Mouse (Mus musculus) layer of hippocampus, postnatal 10 days (tissue): ENCODE data around the gene Nol9. TPM values are rescaled to one million over a fixed set of nuclear protein-coding genes. Genes with fewer than 3 reads are reported as not detected.

Source experiments
- DNase-seq, 2 experiments: peaks; one replicate each; pipeline ENCODE4 v3.0.0; 2021; ENCODE audit warnings: low spot score in 2 of 2
- total RNA-seq, 2 experiments: library from RNA; stranded (reverse); gene quantifications; 2 replicates each; pipeline ENCODE4 v1.2.3; 2021

Gene Nol9
- total RNA-seq, 2 experiments from 2014 or later = 27.3 to 31.6 TPM

DNA sequence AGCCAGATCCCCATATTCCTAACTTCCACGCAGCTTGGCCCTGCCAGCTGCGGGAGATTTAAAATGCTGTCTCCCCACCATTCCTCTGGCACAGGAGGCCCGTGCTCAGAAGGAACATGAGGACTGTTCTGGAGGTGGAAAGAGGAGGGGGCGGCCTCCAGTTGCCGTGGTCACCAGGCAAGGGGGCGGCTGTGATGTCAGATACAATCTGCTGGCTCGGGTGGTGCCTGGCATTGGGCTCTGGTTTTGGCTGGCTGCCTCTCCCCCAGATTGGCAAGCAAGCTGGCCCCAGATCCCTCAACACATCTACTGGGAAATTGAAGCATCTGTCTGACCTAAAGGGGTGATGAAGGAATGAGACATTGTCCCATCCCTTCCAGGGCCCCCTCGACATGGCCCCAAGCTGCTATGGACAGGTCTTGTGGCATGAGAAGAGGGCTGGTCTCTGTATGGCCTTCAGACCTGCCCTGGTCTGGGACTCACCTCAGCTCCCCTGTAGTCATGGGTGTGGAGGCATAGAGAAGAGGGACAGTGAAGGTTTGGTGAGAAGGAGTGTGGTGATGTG, 49.5 kb downstream of the Nol9 start:
- DNase-seq = peak; percentile 79 to 82

DNA sequence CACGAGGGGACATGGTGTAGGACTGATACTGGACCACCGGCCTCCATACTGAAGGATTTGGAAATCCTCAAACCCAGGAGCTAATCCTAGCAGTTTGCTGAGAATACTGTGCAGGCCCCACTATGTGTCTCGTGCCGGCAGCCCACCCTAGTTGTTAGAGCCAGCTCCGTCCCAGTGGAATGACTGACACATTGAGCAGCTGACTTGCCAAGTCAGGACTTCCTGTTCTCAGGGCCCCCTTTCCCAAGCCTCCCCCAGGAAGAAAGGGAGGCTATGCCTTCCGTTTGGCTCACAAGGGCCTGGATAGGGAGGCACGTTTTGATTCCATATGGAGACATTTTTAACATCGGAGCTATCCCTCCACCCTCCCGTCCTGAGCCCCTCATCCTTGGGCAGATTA, 51.1 kb downstream of the Nol9 start:
- DNase-seq = peak in 1 of 2 experiments; percentile 13

DNA sequence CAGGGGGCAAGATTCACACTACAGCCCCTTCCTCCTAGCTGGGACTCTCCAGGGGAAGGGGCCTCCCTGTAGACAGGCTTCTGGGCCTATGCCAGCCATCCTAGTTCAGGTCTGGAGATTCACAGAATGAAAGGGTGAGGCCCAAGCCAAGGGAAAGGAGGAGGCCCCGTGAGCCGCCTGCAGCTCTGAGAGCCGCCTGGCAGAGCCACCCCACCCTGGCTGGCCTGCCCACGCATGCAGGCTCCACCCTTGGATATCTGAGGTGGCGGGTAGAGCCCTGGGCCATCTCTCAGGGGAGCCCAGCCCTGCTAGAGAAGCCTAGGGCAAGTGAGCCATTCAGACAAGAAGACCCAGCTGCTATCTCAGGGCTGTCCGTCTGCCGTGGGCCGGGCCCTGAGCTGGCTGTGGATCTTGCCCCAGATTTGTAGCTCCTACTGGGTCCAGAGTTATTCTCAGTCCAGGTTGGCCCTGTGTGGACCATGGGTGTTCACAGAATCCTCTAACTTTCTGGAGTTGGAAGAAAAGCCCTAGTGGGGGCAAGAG, 53.7 kb downstream of the Nol9 start:
- no peak for DNase-seq

DNA sequence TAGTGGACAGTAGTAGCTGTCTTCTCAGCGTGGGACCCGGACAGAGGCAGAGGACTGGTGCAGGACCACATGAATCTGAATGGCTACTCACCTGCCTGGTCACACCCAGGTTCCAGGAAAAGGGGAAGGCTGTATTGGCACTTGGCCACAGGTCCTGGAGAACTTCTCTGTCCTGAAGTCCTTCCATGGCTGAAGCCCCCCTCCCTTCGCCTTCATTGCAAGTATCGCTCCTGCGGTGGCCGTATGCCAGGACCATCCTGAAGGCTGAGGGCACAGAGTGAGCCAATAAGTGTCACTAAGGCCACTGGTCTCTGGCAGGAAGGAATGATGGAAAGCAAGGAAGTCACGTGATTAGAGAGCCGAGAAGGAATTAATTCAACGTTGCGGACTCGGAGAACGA, 55.1 kb downstream of the Nol9 start:
- no peak for DNase-seq

DNA sequence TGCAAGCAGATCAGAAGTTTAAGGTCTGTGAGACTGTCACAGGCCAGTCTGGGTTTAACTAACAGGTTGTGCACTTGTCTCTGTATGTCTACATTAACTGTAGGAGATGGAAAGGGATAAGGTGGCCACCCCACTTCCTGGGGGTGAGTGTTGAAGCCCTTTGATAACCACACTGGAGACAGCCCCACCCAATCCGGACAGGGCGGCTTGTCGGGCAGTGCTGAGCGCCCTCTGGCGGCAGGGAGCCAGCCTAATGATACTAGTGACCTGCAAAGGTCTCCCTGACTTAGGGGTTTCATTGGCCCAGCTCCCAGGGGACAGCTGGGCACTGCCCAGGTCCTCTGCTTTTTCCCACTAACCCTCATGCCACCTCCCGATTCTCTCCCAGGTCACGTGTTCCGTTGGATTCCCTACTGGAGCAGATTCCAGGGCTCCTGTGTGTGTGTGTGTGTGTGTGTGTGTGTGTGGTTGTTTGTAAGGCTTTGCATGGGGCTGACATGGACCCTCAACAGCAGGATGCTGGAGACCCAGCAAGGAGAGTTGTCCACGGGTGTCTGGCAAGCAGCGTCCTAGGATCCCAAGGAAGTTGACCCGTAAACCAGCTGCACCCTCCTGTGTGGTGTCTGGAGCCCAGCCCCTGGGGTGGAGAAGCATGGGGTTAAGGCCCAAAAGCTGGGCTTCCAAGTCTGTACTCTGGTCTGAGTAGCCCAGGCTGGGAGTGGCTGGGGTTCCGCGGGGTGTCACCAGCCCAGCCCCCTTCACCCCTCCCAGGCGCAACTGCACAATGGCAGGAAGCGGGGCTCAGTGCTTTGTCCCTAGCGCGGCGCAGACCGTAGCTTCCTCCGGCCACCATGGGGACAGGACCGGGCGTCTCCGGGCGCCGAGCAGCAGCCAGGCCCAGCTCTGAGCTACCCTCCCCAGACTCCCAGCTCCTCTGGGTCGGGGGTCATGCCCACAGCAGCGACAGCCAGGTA, 57.1 kb downstream of the Nol9 start:
- peak; percentile 68 to 78 for DNase-seq

DNA sequence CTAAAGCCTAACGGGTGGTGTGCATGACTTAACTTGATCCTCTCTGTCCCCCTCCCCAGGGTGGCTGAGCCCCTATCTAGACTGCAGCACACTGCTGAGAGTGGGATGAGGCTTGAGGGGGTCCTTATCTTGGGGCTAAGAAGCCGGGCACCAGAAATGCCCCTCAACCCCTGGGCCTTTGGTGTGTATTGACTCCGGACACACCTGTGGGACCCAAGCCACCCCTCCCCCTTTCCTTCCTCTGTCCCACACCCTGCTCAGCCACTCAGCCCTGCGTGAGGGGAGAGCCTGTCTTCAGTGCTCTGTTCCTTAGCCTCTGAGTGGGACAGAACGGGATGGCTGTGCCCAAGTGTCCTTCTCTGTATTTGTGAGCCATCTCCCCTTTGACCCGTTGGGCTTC, 57.8 kb downstream of the Nol9 start:
- no peak for DNase-seq

DNA sequence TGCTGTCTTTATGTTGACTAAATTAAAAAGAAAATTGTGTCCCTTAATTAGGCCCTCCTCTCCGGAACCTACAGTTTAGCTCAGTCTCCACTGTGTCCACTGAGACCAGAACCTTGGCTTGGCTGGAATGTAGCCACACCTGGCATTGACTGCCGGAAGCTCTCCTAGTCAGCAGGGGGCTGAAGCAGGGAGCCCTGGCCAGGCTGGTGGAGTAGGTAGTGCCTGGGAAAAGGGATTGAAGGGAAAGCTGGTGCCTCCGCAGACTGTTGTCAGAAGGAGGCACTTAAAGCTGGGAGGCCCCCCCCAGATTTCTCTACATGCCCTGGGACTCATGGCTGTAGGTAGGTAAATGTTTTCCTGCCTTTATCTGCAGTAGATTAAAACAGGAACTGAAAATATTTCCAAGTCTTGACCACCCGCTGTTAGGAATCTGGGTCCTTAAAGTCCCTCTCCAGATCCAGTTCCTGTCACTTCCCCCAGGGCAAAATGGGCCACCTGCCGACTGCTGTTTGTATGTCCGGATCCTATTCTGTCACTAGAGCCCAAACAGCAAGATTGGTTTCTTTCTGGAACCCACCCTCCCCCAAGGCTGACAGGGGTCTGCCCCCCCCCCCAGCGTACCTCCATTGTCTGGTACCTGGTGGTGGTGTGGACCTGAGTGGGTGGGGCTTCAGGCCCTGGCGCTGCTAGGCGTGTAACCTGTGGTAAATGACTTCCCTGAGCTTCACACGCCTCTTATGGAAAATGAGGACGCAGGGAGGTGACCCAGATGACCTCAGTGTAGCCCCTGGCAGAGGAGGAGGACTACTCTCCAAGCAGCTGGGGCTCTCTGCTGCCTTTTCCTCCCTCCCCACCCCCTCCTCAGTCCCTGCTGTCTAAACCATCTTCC, 59.0 kb downstream of the Nol9 start:
- no peak for DNase-seq

DNA sequence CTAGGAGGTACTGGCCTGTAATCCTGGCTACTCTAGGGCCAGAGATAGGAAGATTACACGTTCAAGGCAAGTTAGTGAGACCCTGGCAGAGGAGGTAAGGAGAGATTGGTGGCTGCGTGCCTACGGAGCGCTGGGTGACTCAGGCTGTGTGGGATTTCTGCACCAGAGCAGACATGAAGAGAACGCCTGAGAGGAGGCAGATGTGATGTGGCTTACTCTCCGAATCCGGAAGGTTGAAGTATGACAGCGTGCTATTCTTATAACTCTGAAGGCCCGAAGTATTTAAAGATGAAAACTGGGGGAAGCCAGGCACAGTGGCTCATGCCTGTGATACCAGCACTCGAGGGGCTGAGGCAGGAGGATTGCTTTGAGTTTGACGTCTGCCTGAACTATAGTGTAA, 61.4 kb downstream of the Nol9 start:
- no peak for DNase-seq

DNA sequence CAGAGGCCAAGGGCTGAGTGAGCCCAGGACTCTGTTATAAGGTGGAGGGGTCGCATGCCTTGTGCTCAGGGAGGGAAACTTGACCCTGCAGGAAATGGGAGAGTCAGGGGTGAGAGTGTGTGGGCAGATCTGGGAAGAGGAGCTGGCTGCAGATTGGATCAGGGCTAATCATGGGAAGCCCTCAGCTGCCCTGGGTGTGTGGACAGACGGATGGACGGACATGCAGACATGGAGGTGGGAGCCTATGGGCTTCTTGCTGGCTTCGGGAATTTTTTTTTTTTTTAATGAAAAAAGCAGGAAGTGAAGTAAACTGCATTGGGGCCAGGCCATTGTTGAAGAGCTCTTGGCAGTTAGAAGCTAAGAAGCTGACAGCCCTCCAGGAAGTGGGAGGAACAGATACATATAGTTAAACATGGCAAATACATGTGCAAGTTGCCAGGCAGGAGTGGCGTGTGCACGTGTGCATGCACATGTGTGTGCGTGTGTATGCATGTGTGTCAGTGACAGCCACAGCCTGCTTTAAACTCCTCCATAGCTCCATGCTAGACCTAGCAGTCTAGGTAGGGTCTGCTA, 62.0 kb downstream of the Nol9 start:
- DNase-seq = no peak

DNA sequence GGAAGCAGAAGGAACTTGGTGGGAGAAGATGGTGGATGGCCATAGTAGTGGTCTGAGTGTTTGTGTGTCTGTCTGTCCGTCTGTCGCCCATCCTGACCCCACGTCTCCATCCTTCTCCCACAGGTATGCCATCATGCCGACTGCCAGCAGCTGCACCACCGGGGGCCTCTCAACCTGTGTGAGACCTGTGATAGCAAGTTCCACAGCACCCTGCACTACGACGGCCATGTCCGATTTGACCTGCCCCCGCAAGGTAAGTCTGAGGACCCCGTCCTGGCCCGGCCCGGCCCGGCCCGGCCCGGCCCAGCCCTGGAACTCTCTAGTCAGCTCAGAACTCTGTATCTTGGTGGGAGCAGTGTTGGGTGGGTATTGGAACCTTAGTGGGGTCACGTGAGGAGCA, 62.8 kb downstream of the Nol9 start:
- DNase-seq = no peak

DNA sequence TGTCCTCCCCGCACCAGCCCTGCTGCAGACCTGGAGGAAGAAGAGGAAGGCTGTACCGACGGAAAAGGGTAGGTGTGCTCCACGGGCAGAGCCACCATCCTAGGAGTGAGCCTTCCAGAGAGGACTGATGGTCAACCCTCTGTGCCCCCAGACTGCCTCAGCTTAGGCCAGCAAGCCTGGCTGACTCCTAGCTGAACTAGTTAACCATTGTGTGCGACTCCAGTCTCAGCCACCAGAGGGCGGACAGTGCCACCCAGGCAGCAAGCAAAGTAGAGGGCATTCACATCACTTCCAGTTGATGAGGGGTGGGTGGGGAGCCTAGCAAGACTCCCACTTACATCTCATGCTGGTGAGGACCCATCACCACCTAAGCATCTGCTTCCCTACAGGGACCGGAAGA, 63.9 kb downstream of the Nol9 start:
- peak; percentile 81 to 84 for DNase-seq

DNA sequence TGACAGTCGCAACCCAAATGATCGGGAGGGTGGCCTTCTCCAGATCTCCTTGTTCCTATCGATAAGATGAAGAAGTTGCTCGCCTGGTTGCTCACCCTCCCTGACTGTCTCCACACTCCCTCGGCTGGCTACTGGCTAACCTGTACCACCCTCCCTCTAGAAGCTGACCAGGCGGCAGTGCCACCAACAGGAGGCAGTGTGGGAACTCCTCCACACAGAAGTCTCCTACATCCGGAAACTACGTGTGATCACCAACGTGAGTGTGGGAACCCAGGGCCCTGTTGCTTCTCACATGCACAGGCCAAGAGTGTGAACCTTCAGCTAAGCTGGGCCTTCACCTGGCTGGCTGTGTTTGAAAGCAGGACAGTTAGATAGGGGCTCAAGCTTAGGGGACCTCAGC, 67.6 kb downstream of the Nol9 start:
- no peak for DNase-seq

DNA sequence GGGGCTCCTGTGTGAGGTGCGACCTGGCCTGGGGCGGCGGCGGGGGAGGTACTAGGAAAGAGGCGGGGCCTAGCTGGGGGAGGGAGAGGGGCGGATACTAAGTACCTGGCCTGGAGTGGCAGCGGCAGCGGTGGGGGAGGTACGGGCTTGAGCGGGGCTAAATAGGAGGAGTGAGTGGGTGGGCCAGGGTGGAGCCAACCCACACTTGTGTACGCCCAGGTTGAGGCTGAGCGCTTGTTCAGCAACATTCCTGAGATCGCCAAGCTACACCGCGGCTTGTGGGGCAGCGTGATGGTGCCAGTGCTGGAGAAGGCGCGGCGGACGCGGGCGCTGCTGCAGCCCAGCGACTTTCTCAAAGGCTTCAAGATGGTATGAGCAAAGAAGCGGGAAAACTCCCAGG, 68.4 kb downstream of the Nol9 start:
- DNase-seq = no peak

DNA sequence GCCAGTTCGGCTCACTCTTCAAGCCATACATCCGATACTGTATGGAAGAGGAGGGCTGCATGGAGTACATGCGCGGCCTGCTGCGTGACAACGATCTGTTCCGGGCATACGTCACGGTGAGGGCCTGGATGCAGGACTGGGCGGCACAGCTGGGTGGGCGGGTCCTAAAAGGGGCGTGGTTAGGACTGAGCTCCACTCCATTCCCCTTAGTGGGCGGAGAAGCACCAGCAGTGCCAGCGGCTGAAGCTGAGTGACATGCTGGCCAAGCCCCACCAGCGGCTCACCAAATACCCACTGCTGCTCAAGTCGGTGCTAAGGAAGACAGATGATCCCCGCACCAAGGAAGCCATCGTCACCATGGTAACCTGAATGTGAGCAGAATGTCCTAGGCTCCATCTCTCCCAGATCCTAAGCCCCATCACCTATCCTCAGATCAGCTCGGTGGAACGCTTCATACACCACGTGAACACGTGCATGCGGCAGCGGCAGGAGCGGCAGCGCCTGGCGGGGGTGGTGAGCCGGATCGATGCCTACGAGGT, 68.9 kb downstream of the Nol9 start:
- peak; percentile 55 to 69 for DNase-seq

DNA sequence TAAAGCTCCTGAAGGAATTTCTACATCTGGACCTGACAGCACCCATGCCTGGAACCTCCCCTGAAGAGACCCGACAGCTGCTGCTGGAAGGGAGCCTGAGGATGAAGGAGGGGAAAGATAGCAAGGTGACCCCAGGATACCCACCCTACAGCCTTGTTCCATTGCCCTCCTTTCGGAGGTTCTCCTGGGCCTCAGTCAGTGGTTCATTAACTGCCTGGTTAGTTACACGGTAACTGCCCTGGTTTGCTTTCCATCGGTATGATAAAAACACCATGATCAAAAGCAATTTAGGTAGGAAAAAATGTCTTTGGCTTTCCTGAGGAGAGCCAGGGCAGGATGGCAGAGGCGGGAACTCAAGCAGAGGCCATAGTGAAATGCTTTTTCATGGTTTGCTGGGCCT, 69.6 kb downstream of the Nol9 start:
- no peak for DNase-seq

DNA sequence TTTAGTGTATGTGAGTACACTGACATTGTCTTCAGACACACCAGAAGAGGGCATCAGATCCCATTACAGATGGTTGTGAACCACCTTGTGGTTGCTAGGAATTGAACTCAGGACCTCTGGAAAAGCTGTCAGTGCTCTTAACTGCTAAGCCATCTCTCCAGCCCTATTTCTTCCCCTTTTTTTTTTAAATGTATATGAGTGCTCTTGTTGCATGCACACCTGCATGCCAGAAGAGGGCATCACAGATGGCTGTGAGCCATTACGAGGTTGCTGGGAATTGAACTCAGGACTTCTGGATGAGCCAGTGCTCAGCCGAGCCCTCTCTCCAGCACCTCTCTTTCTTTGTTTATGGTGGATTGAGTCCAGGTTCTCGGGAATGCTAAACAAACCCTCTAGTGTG, 70.4 kb downstream of the Nol9 start:
- DNase-seq = no peak

DNA sequence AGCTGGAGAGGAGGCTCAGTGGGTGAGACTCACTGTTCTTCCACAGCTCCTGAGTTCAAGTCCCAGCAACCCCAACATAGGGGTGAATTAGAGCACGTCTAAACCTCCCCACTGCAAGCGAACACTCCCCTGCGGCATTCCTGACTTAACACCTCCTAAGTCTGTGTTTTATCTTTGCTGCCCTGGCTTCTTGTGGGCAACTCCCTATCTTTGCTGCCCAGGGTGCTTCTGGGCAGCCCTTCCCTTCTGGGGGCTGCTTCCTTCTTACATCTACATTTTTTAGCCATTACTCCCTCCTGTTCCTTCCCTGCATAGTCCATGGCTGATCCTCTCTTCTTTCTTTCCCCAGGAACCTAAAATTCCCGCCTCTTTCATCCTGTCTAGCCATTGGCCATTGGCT, 71.6 kb downstream of the Nol9 start:
- no peak for DNase-seq
